Mouse (Mus musculus): Measurements from ENCODE around the gene B3gnt9. TPM values are rescaled to one million over a fixed set of nuclear protein-coding genes. Genes with fewer than 3 reads are reported as not detected.

The B3gnt9 gene
- polyA plus RNA-seq, 1 experiment from 2014 or later: 2.1 TPM

- H3K27me3 ChIP-seq (ENCODE audit: poor library complexity, severe bottlenecking): peaks cover 100% of the 10 kb centered on the region
- WGBS: 4% methylated on average over 30 of the region's 30 CpGs
- peaks cover 34% of the 10 kb centered on the region for H3K4me1 ChIP-seq
- peak overlapping the region; percentile 44; the same call in 1 of the 2 replicates for H3K27ac ChIP-seq
- no peaks in the 10 kb centered on the region for H3K9me3 ChIP-seq
- H3K36me3 ChIP-seq (replicated peaks): peaks cover 2% of the 10 kb centered on the region
- H3K4me3 ChIP-seq: peak overlapping the region; percentile 55
- peak; percentile 54 for DNase-seq (ENCODE audit: extremely low spot score, low spot score)
Measured at GRCm38 (mm10) chr8:105276292-105277120, 21.6 kb upstream of the B3gnt9 start.

DNA sequence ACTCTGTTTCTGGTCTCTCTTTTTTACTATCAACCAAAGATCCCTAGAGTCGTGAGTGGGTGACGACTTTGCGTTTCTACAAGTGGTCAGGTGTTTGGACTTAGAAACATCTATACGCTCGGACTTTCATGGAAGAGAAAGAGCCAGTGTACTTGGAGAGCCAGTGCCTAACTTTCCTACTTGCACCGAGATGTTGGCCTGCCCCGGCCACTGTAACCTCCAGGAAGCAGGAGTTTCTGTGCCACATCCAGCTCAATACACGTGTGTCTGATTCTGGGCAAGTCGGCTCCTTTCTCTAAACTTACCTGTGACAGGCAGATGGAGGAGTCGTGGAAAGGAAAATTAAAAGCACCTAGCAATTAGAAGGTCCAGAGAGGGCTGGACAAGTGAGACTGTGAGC lies 20.9 kb upstream of the B3gnt9 start, which contains the start of gene Nol3:
Nol3 (plus strand) TSS at position 301 of the 400 bp plus-strand sequence.
- H3K4me1 ChIP-seq: peaks cover 39% of the 10 kb centered on the region
- no peak for DNase-seq (ENCODE audit: extremely low spot score, low spot score)
- 4% methylated on average over 10 of the region's 10 CpGs for WGBS
- no peaks in the 10 kb centered on the region for H3K9me3 ChIP-seq
- peak within 1 kb of the TSS; percentile 44; the same call in 1 of the 2 replicates for H3K27ac ChIP-seq
- H3K4me3 ChIP-seq: peak within 1 kb of the TSS; percentile 55
- peaks cover 100% of the 10 kb centered on the region for H3K27me3 ChIP-seq (ENCODE audit: poor library complexity, severe bottlenecking)
- H3K36me3 ChIP-seq (replicated peaks): no peaks in the 10 kb centered on the region; the same call in 1 of the 2 replicates

DNA sequence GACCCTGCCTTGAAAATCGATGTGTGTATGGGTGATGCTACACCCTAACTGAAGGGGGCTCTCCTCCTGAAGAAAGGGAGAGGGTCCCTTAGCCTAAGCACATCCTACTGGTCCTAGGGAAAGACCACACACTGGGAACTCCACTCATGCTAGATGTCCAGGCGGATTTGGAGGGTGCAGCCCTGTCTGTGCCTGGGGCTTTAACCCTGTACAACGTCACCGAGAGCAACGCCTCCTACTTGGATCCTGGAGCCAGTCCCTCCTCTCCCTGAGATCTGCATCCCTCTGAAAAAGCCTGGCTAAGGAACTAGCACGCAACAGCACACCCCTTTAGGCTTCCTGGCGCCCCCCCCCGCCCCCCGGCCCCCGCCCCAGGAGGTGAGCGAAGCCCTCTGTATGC lies 20.4 kb upstream of the B3gnt9 start:
- H3K4me1 ChIP-seq: peaks cover 44% of the 10 kb centered on the region
- no peak for DNase-seq (ENCODE audit: extremely low spot score, low spot score)
- no peak overlapping the region for H3K4me3 ChIP-seq
- H3K27ac ChIP-seq: no peak overlapping the region
- no peaks in the 10 kb centered on the region for H3K9me3 ChIP-seq
- WGBS: 6% methylated on average over 11 of the region's 11 CpGs
- no peaks in the 10 kb centered on the region; the same call in 1 of the 2 replicates for H3K36me3 ChIP-seq (replicated peaks)
- H3K27me3 ChIP-seq (ENCODE audit: poor library complexity, severe bottlenecking): peaks cover 100% of the 10 kb centered on the region

GRCm38 (mm10) chr8:105270916-105271186 lies 15.9 kb upstream of the B3gnt9 start:
- peaks cover 5% of the 10 kb centered on the region for H3K9me3 ChIP-seq
- DNase-seq (ENCODE audit: extremely low spot score, low spot score): no peak
- H3K36me3 ChIP-seq (replicated peaks): no peaks in the 10 kb centered on the region
- H3K27ac ChIP-seq: no peak overlapping the region
- under 1% methylated on average over 11 of the region's 11 CpGs for WGBS
- peaks cover 49% of the 10 kb centered on the region for H3K4me1 ChIP-seq
- H3K27me3 ChIP-seq (ENCODE audit: poor library complexity, severe bottlenecking): peaks cover 100% of the 10 kb centered on the region
- H3K4me3 ChIP-seq: peak overlapping the region; percentile 27; the same call in 1 of the 2 replicates

DNA sequence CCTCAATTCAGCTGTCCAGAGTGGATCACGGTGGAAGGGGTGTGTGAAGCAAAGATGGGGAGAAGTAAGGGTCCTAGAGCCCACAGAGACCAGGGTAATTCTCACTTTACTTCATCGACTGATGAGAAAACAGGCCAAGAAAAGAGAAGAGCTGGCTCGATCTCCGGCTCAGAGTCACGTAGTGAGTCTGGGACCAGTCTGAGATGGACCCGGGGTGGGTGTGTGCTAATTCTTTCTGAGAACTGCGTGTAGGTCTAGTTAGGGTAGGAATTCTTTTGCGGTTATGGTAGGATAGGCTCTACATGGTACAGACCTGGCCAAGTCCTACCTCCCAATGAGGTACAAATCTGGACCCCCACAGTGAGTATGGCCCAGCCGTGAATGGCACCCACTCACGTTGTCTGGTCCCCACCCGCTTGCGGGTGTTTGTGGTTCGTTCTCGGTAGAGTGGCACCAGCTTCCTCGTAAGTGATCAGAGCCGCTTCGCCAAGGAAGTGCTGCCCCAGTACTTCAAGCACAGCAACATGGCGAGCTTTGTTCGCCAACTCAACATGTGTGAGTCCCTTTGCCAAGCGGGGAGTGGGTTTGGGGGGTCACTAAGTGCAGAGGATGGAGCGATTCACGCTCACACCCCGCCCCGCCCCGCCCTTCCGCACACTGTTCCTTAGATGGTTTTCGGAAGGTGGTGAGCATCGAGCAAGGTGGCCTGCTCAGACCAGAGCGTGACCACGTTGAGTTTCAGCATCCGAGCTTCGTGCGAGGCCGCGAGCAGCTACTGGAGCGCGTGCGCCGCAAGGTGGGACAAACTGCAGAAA lies 15.4 kb upstream of the B3gnt9 start:
- no peak for DNase-seq (ENCODE audit: extremely low spot score, low spot score)
- Histone ChIP-seq H3K9me3 (peaks cover 5% of the 10 kb centered on the region), H3K4me3 (peak overlapping the region; percentile 57), H3K4me1 (peaks cover 44% of the 10 kb centered on the region), H3K27ac (no peak overlapping the region), H3K27me3 (ENCODE audit: poor library complexity, severe bottlenecking) (peaks cover 100% of the 10 kb centered on the region), H3K36me3 (replicated peaks) (no peaks in the 10 kb centered on the region)
- WGBS: 2% methylated on average over 39 of the region's 39 CpGs

- peaks cover 100% of the 10 kb centered on the region for H3K27me3 ChIP-seq (ENCODE audit: poor library complexity, severe bottlenecking)
- H3K9me3 ChIP-seq: peaks cover 5% of the 10 kb centered on the region
- peaks cover 51% of the 10 kb centered on the region for H3K4me1 ChIP-seq
- DNase-seq (ENCODE audit: extremely low spot score, low spot score): no peak
- peak within 1 kb of the TSS; percentile 57 for H3K4me3 ChIP-seq
- no peak within 1 kb of the TSS for H3K27ac ChIP-seq
- WGBS: under 1% methylated on average over 42 of the region's 42 CpGs
- H3K36me3 ChIP-seq (replicated peaks): no peaks in the 10 kb centered on the region
Measured at GRCm38 (mm10) chr8:105269461-105269947, 14.6 kb upstream of the B3gnt9 start, which contains the start of gene Hsf4. Hsf4 (plus strand) TSS chr8:105269801.

DNA sequence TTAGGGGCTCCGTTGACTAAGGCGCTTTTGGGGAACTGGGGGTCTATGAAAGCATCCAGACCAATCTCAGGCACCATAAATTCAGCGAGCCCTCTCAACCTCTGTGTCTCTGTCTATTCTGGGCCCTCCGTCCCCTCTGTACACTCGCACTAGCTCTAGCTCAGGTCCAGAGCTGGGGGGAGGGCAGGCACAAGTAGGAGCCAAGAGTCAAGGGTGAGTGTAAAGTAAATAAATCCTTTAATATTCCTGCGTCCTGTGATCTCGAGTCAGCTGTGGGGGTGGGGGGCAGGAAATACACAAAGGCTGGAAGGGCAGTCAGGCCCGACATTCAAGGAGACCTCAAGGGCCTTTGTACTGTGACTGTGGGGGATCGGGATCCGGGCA lies 14.1 kb upstream of the B3gnt9 start:
- no peak overlapping the region for H3K27ac ChIP-seq

DNA sequence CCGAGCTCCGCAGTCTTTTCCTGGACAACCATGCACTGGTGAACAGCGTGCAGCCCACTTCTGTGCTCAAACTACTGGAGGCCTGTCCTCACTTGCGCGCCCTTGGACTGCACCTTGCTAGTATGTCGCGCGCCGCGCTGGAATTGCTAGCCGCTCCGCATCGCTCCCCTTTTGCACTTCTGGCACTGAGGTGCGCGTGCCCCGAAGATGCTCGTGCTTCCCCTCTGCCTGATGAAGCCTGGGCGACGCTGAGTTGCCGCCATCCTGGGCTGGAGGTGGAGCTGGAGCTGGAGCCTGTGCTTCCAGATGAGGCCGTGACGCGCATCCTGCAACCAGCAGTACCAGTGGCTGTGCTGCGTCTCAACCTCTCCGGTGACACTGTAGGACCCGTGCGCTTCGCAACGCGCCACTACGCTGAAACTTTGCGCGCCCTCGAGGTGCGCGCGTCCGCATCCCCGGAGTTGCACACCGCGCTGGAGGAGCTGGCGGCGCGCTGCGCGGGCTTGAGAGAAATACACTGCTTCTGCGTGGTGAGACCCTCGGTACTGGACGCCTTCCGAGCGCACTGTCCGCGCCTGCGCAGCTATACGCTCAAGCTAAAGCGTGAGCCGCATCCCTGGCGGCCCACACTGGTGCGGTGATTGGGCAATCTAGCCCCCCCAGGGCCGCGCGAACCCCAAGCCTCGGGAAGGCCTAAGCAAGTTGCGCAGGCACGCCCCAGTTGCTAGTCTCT lies 13.6 kb upstream of the B3gnt9 start:
- Histone ChIP-seq H3K27ac (no peak overlapping the region), H3K9me3 (peaks cover 5% of the 10 kb centered on the region), H3K4me1 (peaks cover 59% of the 10 kb centered on the region), H3K4me3 (peak overlapping the region; percentile 57), H3K27me3 (ENCODE audit: poor library complexity, severe bottlenecking) (peaks cover 100% of the 10 kb centered on the region), H3K36me3 (replicated peaks) (no peaks in the 10 kb centered on the region)
- peak; percentile 71 for DNase-seq (ENCODE audit: extremely low spot score, low spot score)
- under 1% methylated on average over 65 of the region's 65 CpGs for WGBS

More for the DNA sequence above, 14.1 kb upstream of the B3gnt9 start:
- peaks cover 55% of the 10 kb centered on the region for H3K4me1 ChIP-seq
- H3K36me3 ChIP-seq (replicated peaks): no peaks in the 10 kb centered on the region
- H3K4me3 ChIP-seq: peak overlapping the region; percentile 57
- no peak for DNase-seq (ENCODE audit: extremely low spot score, low spot score)
- under 1% methylated on average over 10 of the region's 10 CpGs for WGBS
- peaks cover 5% of the 10 kb centered on the region for H3K9me3 ChIP-seq
- H3K27me3 ChIP-seq (ENCODE audit: poor library complexity, severe bottlenecking): peaks cover 100% of the 10 kb centered on the region

GRCm38 (mm10) chr8:105266775-105267174 lies 11.8 kb upstream of the B3gnt9 start:
- DNase-seq (ENCODE audit: extremely low spot score, low spot score): no peak
- peaks cover 7% of the 10 kb centered on the region for H3K9me3 ChIP-seq
- peaks cover 100% of the 10 kb centered on the region for H3K27me3 ChIP-seq (ENCODE audit: poor library complexity, severe bottlenecking)
- peaks cover 58% of the 10 kb centered on the region for H3K4me1 ChIP-seq
- WGBS: 7% methylated on average over 13 of the region's 13 CpGs
- no peak overlapping the region; the same call in 1 of the 2 replicates for H3K4me3 ChIP-seq
- no peak overlapping the region for H3K27ac ChIP-seq
- H3K36me3 ChIP-seq (replicated peaks): no peaks in the 10 kb centered on the region

DNA sequence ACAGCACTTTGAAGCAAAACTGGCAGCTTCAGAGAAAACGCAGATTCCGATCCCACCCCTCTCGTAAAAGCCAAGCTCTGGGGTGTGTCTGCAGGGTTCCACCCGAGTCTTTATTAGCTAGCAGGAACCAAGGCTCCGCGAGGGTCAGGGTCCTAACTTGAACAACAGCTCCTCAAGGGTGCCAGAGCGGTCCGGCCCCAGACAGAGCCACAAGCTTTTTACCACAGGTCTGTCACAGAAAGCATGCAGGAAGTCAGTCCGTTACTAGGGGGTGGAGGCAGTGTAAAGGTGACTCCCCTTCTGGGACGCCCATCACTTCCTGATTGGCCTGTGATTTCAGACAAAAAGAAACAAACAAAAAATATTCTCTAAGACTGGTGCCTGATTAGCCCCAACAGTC lies 10.2 kb upstream of the B3gnt9 start:
- Histone ChIP-seq H3K27ac (no peak overlapping the region), H3K36me3 (replicated peaks) (no peaks in the 10 kb centered on the region), H3K4me1 (peaks cover 43% of the 10 kb centered on the region), H3K4me3 (peak overlapping the region; percentile 62), H3K27me3 (ENCODE audit: poor library complexity, severe bottlenecking) (peaks cover 100% of the 10 kb centered on the region), H3K9me3 (peaks cover 11% of the 10 kb centered on the region)
- WGBS: 16% methylated on average over 10 of the region's 10 CpGs
- DNase-seq (ENCODE audit: extremely low spot score, low spot score): no peak

DNA sequence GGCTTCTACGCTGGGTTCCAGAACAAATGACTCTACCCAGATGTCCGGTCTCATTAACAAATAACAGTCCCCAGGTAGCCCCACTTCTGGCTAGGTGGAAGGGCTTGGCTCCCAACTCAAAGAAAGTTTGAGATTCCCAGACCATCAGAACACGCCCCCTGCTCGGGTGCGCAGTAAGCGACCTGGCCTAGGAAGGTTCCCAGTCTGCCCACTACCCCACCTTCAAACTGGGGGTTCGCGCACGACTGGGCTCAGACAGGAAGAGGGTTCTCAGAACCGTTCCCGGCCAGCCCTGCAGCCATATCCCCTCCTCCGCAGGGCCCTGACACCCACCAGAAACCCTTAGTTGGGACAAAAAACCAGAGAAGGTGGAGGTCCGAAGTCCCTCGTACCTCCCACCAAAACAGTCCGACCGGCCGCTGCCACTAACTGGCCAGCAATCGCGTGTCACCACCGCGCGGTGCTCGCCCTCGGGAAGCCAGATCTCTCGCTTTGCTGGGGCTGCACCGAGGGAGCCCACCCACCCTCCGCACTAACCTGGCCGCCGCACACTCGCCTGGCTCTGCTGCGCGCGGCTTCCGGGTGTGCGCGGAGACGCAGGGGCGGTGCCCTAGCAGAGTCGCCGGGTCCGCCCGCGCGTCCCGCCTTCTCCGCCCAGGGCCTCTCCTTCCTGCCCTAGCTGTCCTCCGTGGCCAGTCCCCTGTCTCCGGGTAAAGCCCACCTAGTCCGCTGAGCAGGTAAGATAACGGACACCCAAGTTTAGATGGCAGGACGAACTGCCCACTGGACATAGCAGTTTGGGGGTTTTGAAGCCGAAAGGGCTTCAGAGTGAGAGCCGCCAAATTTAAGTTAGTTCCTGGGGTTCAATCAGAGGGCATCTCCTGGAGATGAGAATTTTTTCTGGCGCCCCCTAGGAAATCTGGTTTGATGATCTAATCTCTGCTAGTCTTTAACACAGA lies 9.3 kb upstream of the B3gnt9 start, which contains the start of the genes Tradd and Fbxl8:
Tradd (minus strand) TSS at position 586 of the 959 bp plus-strand sequence.
Fbxl8 (plus strand) TSS at position 625 of the 959 bp plus-strand sequence.
- H3K4me1 ChIP-seq: peaks cover 41% of the 10 kb centered on the region
- peak within 1 kb of the TSS; percentile 27; the same call in 1 of the 2 replicates for H3K27ac ChIP-seq
- peak; percentile 69 for DNase-seq (ENCODE audit: extremely low spot score, low spot score)
- 1% methylated on average over 54 of the region's 54 CpGs for whole genome bisulfite sequencing
- peaks cover 11% of the 10 kb centered on the region for H3K9me3 ChIP-seq
- H3K27me3 ChIP-seq (ENCODE audit: poor library complexity, severe bottlenecking): peaks cover 100% of the 10 kb centered on the region
- peak within 1 kb of the TSS; percentile 62 for H3K4me3 ChIP-seq
- H3K36me3 ChIP-seq (replicated peaks): no peaks in the 10 kb centered on the region

All from forebrain, embryonic 10.5 days (tissue).